Mouse (Mus musculus): ENCODE data around the gene Kdm5a. TPM values are rescaled to one million over a fixed set of nuclear protein-coding genes. Genes with fewer than 3 reads are reported as not detected.

The Kdm5a gene
- polyA plus RNA-seq, 1 experiment from 2014 or later: 40.7 TPM

DNA sequence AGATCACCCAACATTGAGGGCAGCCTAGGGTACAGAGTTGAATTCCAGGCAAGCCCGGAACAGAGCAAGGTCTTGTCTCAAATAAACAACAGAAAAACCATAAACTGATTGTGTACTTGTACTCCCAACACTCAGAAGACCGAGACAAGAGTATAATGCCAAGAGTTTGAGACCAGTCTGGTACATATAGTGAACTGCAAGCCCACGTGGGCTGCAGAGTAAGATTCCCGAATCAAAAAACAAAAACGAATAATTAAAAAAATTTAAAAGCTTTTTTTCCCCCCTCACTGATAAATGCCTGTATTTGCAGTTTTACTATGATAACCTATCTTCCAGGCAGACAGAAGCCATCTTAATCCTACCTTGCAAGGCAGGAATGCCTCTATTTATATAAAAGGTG is 7.4 kb upstream of the Kdm5a start:
- Histone ChIP-seq H3K36me3 (ENCODE audit: control insufficient read depth, insufficient read depth, low read length) (peaks cover 6% of the 10 kb centered on the region; the same call in 1 of the 2 replicates), H3K4me3 (ENCODE audit: low read depth, low read length) (peak overlapping the region; percentile 47), H3K4me1 (ENCODE audit: control insufficient read depth, insufficient read depth, low read length) (peaks cover 6% of the 10 kb centered on the region), H3K4me2 (peak overlapping the region; percentile 78), H3K9me3 (replicated peaks; ENCODE audit: control insufficient read depth, low read length) (no peaks in the 10 kb centered on the region), H3K27me3 (ENCODE audit: control insufficient read depth, insufficient read depth, low read length) (no peaks in the 10 kb centered on the region), H3K27ac (ENCODE audit: low read depth, low read length) (peak overlapping the region; percentile 29), H3K9ac (ENCODE audit: low read depth, low read length) (peak overlapping the region; percentile 64)
- ATAC-seq (replicated peaks; ENCODE audit: insufficient number of reproducible peaks, low FRiP score, low TSS enrichment): no peak
- WGBS (ENCODE audit: insufficient replicate concordance): 33% methylated on average over 5 of the region's 5 CpGs

DNA sequence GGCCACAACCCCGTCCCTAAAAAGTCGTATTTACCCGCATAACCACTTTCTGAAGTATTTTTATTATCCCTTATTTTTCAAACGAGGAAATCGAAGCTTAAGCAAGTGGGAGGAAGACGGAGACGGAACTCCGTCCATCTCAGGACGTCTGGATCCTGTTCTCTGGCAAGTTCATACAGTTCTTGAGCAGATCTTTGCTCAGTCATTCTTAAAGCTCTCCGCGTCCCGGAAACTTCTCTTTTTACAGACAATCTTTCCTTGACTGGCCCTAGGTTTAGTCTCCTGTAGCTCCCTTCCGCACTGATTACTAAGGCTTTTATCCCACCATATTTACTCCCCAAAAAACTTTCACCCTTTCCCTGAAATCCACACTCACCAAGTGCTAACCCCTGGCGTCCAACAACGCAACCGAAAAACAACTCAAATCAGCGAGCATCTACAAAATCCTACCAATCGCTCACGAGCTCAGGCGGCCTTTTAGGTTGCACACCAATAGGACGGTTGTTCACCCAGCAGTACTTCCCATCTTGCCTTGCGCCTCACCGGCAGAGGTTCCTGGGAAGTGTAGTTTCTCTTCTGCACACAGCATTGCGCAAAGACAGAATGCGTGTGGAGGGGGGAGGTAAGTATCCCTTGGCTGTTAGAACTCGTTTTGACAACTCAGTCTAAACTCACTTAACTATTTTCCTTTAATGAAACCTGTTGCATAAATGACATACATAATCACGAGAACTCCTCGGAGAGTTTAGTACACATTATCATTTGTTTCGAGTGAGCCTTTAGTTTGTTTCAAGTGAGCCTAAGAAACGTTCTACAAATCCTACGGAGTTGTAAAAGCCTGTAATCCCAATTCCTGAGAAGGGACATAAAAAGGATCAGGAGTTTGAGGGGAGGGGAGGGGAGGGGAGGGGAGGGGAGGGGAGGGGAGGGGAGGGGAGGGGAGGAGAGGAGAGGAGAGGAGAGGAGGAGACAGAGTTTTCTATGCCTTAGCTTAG is 6.7 kb upstream of the Kdm5a start:
- no peaks in the 10 kb centered on the region for H3K9me3 ChIP-seq (replicated peaks; ENCODE audit: control insufficient read depth, low read length)
- H3K9ac ChIP-seq (ENCODE audit: low read depth, low read length): peak overlapping the region; percentile 64
- no peaks in the 10 kb centered on the region for H3K27me3 ChIP-seq (ENCODE audit: control insufficient read depth, insufficient read depth, low read length)
- peaks cover 6% of the 10 kb centered on the region for H3K4me1 ChIP-seq (ENCODE audit: control insufficient read depth, insufficient read depth, low read length)
- H3K4me3 ChIP-seq (ENCODE audit: low read depth, low read length): peak overlapping the region; percentile 47
- peak; percentile 92 for ATAC-seq (replicated peaks; ENCODE audit: insufficient number of reproducible peaks, low FRiP score, low TSS enrichment)
- H3K27ac ChIP-seq (ENCODE audit: low read depth, low read length): peak overlapping the region; percentile 29
- peaks cover 6% of the 10 kb centered on the region; the same call in 1 of the 2 replicates for H3K36me3 ChIP-seq (ENCODE audit: control insufficient read depth, insufficient read depth, low read length)
- under 1% methylated on average over 31 of the region's 31 CpGs for WGBS (ENCODE audit: insufficient replicate concordance)
- H3K4me2 ChIP-seq: peak overlapping the region; percentile 78

DNA sequence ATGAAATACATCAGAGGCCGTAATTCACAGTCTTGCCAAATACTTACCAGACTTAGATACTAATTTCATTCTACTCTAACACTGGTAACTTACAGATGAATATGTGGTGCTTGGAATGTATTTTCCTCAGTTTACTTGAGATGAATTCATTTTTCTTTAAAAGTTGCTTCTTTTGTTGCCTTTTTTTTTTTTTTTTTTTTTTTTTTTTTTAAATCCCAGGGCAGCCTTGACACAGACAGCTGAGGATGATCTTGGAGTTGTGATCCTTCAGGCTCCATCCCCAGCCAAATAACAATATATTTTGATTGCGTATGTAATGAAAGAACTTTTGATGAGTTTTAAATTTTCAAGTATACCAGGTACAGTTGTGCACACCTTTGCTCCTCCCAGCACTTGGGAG is 1.8 kb upstream of the Kdm5a start:
- Histone ChIP-seq H3K4me2 (no peak overlapping the region), H3K4me3 (ENCODE audit: low read depth, low read length) (no peak overlapping the region), H3K27ac (ENCODE audit: low read depth, low read length) (no peak overlapping the region), H3K9me3 (replicated peaks; ENCODE audit: control insufficient read depth, low read length) (no peaks in the 10 kb centered on the region), H3K4me1 (ENCODE audit: control insufficient read depth, insufficient read depth, low read length) (peaks cover 7% of the 10 kb centered on the region), H3K36me3 (ENCODE audit: control insufficient read depth, insufficient read depth, low read length) (no peaks in the 10 kb centered on the region), H3K27me3 (ENCODE audit: control insufficient read depth, insufficient read depth, low read length) (no peaks in the 10 kb centered on the region), H3K9ac (ENCODE audit: low read depth, low read length) (no peak overlapping the region)
- WGBS (ENCODE audit: insufficient replicate concordance): 93% methylated on average over 2 of the region's 2 CpGs
- no peak for ATAC-seq (replicated peaks; ENCODE audit: insufficient number of reproducible peaks, low FRiP score, low TSS enrichment)

DNA sequence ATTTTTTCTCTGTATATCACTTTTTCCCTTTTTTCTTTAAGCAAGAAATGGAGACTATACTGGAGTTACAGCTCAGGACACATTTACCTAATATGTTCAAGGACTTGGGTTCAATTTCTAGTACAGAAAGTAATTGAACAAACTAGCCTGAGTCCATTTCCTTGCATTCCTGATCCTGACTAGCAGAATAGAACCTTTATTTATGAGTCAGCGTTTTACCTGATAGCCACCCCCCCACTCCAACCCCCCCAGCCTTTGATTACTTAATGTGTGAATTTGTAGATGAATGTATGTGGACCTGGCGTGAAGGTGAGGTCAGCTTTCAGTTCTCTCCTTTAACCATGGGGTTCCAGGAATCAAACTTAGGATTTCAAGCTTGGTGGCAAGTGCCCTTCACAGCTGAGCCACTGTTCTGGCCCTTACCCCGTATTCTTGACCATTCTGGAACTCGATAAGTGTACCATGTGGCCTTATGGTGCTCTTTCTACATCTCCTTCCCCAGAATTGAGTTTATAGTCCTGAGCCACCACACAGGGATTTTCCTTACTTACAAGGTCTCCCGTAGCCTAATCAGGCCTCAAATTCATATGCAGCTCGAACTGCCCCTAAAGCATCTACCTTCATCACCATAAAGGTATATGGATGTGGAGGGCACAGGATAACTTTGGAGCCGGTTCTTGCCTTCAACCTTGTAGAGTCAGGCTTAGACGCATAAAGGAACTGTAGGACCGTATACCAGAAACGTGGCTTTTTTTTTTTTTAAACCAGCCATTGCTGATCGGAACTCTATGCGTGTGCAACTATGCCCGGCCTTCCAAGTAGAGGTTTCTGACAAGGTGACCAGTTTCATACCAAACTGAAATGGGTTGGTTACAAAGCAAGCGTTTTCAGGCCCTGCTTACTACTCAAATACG is 893 bp upstream of the Kdm5a start:
- peaks cover 7% of the 10 kb centered on the region for H3K4me1 ChIP-seq (ENCODE audit: control insufficient read depth, insufficient read depth, low read length)
- peak overlapping the region; percentile 93 for H3K4me2 ChIP-seq
- H3K27ac ChIP-seq (ENCODE audit: low read depth, low read length): peak overlapping the region; percentile 97
- H3K36me3 ChIP-seq (ENCODE audit: control insufficient read depth, insufficient read depth, low read length): peaks cover under 1% of the 10 kb centered on the region
- peak overlapping the region; percentile 81 for H3K9ac ChIP-seq (ENCODE audit: low read depth, low read length)
- 22% methylated on average over 15 of the region's 15 CpGs for WGBS (ENCODE audit: insufficient replicate concordance)
- H3K27me3 ChIP-seq (ENCODE audit: control insufficient read depth, insufficient read depth, low read length): no peaks in the 10 kb centered on the region
- ATAC-seq (replicated peaks; ENCODE audit: insufficient number of reproducible peaks, low FRiP score, low TSS enrichment): no peak; the same call in 1 of the 2 replicates
- H3K9me3 ChIP-seq (replicated peaks; ENCODE audit: control insufficient read depth, low read length): no peaks in the 10 kb centered on the region
- H3K4me3 ChIP-seq (ENCODE audit: low read depth, low read length): peak overlapping the region; percentile 83

DNA sequence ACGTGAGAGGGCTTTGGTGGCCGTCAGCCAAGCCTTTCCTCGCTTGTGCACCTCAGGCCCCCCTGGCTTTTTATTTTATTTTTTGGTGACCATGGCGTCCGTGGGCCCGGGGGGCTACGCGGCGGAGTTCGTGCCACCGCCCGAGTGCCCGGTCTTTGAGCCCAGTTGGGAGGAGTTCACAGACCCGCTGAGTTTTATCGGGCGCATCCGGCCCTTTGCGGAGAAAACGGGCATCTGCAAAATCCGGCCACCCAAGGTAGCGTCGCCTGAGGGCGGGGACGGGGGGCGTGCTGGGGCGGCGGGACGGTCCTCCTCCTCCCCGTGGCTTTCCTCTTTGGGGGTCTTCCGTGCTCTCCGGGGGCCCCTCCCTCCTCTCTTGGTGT is 590 bp downstream of the Kdm5a start:
- peak overlapping the region; percentile 83 for H3K4me3 ChIP-seq (ENCODE audit: low read depth, low read length)
- 0% methylated on average over 31 of the region's 31 CpGs for WGBS (ENCODE audit: insufficient replicate concordance)
- H3K9me3 ChIP-seq (replicated peaks; ENCODE audit: control insufficient read depth, low read length): no peaks in the 10 kb centered on the region
- H3K4me1 ChIP-seq (ENCODE audit: control insufficient read depth, insufficient read depth, low read length): peaks cover 7% of the 10 kb centered on the region
- H3K36me3 ChIP-seq (ENCODE audit: control insufficient read depth, insufficient read depth, low read length): peaks cover 13% of the 10 kb centered on the region
- ATAC-seq (replicated peaks; ENCODE audit: insufficient number of reproducible peaks, low FRiP score, low TSS enrichment): peak; percentile 24; the same call in 1 of the 2 replicates
- H3K27ac ChIP-seq (ENCODE audit: low read depth, low read length): peak overlapping the region; percentile 97
- peak overlapping the region; percentile 81 for H3K9ac ChIP-seq (ENCODE audit: low read depth, low read length)
- peak overlapping the region; percentile 93 for H3K4me2 ChIP-seq
- no peaks in the 10 kb centered on the region for H3K27me3 ChIP-seq (ENCODE audit: control insufficient read depth, insufficient read depth, low read length)

DNA sequence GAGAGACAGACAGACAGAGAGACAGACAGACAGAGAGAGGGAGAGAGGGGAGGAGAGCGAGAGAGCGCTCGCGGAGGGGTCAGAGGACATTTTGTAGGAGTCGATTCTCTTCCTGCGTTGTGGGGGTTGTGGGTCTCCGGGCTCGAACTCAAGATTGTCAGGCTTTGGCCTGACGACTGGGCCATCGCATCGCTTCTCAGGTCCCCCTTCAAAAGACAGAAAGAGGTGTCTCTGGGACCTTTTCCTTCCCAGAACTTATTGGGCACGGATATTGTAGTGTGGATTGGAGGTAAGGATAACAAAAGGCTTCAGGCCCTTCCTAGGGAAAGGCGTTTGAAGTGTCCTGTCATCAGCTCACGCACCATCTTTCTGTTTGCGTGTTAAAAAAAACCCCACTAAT is 1.1 kb downstream of the Kdm5a start:
- peaks cover 16% of the 10 kb centered on the region for H3K36me3 ChIP-seq (ENCODE audit: control insufficient read depth, insufficient read depth, low read length)
- peak overlapping the region; percentile 81 for H3K9ac ChIP-seq (ENCODE audit: low read depth, low read length)
- peak overlapping the region; percentile 83 for H3K4me3 ChIP-seq (ENCODE audit: low read depth, low read length)
- no peak for ATAC-seq (replicated peaks; ENCODE audit: insufficient number of reproducible peaks, low FRiP score, low TSS enrichment)
- no peaks in the 10 kb centered on the region for H3K9me3 ChIP-seq (replicated peaks; ENCODE audit: control insufficient read depth, low read length)
- H3K27ac ChIP-seq (ENCODE audit: low read depth, low read length): peak overlapping the region; percentile 97; the same call in 1 of the 2 replicates
- H3K4me1 ChIP-seq (ENCODE audit: control insufficient read depth, insufficient read depth, low read length): peaks cover 7% of the 10 kb centered on the region
- WGBS (ENCODE audit: insufficient replicate concordance): 3% methylated on average over 15 of the region's 15 CpGs
- peak overlapping the region; percentile 93 for H3K4me2 ChIP-seq
- no peaks in the 10 kb centered on the region for H3K27me3 ChIP-seq (ENCODE audit: control insufficient read depth, insufficient read depth, low read length)

DNA sequence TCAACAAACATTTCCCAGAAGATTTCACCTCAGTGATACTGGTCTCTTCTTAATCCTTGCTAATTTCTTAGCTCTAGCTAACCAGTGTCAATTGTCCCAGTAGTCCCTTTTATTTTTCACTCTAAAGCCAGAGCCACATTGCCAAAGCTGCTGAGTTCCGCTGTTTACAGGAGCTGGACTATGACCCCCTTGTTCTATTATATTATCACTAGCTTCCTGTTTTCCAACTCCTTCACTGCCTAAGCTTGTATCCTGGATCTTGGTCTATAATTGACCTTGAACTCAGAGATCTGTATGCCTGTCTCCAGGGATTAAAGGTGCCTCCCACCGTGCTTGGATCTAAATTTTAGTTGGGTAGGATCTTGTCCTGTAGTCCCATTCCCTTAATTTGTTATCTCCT is 12.8 kb downstream of the Kdm5a start:
- Histone ChIP-seq H3K4me3 (ENCODE audit: low read depth, low read length) (no peak overlapping the region), H3K9me3 (replicated peaks; ENCODE audit: control insufficient read depth, low read length) (no peaks in the 10 kb centered on the region), H3K27me3 (ENCODE audit: control insufficient read depth, insufficient read depth, low read length) (no peaks in the 10 kb centered on the region), H3K9ac (ENCODE audit: low read depth, low read length) (no peak overlapping the region), H3K4me1 (ENCODE audit: control insufficient read depth, insufficient read depth, low read length) (no peaks in the 10 kb centered on the region), H3K27ac (ENCODE audit: low read depth, low read length) (no peak overlapping the region), H3K4me2 (no peak overlapping the region), H3K36me3 (ENCODE audit: control insufficient read depth, insufficient read depth, low read length) (peaks cover 31% of the 10 kb centered on the region)
- no peak for ATAC-seq (replicated peaks; ENCODE audit: insufficient number of reproducible peaks, low FRiP score, low TSS enrichment)
- WGBS (ENCODE audit: insufficient replicate concordance): 90% methylated on average over 2 of the region's 2 CpGs

DNA sequence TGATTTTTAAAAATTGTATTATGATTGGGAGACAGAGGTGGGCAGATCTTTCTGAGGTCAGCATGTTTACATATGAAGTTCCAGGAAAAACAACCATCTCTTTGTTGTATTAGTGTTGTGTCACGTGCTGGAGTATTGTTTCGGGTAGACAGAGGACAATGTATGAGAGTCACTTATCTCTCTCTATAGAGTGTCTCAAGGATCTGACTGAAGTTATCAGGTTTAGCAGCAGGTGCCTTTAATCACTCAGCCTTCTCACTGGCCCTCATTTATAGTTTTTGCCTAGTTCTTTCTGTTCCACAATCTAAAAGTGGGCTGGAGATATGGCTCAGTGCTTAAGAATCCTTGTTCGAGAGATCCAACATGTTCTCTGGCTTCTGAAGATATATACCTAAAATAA is 26.1 kb downstream of the Kdm5a start:
- Histone ChIP-seq H3K4me1 (ENCODE audit: control insufficient read depth, insufficient read depth, low read length) (no peaks in the 10 kb centered on the region), H3K9ac (ENCODE audit: low read depth, low read length) (no peak overlapping the region), H3K4me3 (ENCODE audit: low read depth, low read length) (no peak overlapping the region), H3K9me3 (replicated peaks; ENCODE audit: control insufficient read depth, low read length) (no peaks in the 10 kb centered on the region), H3K27ac (ENCODE audit: low read depth, low read length) (no peak overlapping the region), H3K4me2 (no peak overlapping the region), H3K27me3 (ENCODE audit: control insufficient read depth, insufficient read depth, low read length) (no peaks in the 10 kb centered on the region), H3K36me3 (ENCODE audit: control insufficient read depth, insufficient read depth, low read length) (peaks cover 16% of the 10 kb centered on the region)
- 75% methylated on average over 3 of the region's 3 CpGs for WGBS (ENCODE audit: insufficient replicate concordance)
- ATAC-seq (replicated peaks; ENCODE audit: insufficient number of reproducible peaks, low FRiP score, low TSS enrichment): no peak

Data from heart, embryonic 11.5 days (tissue).